Mouse (Mus musculus) forebrain, embryonic 10.5 days (tissue): Measurements from ENCODE around the gene Slfn3. TPM values are rescaled to one million over a fixed set of nuclear protein-coding genes. Genes with fewer than 3 reads are reported as not detected.
"Not testable (repeated sequence)": the region's sequence is repeated elsewhere in the genome, so short reads cannot be mapped to it uniquely, and the experiment has no call there.

ENCODE experiments used
- DNase-seq: peaks from one replicate; pipeline ENCODE4 v3.0.0-alpha.2; 2017; ENCODE audit warnings: low spot score; ENCODE audit errors: extremely low spot score
- H3K27ac ChIP-seq: fragments of 300-500 bp; sonication (generic); 2 replicates; pipeline ENCODE4 v1.5.1; 2016; ENCODE audit warnings: mild to moderate bottlenecking
- H3K27me3 ChIP-seq: fragments of 300-500 bp; sonication (generic); 2 replicates; pipeline ENCODE4 v1.6.1; 2016; ENCODE audit warnings: mild to moderate bottlenecking; ENCODE audit not compliant: poor library complexity, severe bottlenecking
- H3K36me3 ChIP-seq: fragments of 300-500 bp; sonication (generic); replicated peaks from 2 replicates; pipeline ENCODE4 v1.6.1; 2016; ENCODE audit warnings: mild to moderate bottlenecking, moderate library complexity
- H3K4me1 ChIP-seq: fragments of 300-500 bp; sonication (generic); 2 replicates; pipeline ENCODE4 v1.6.1; 2016
- H3K4me3 ChIP-seq: fragments of 300-500 bp; sonication (generic); 2 replicates; pipeline ENCODE4 v1.5.1; 2016; ENCODE audit warnings: mild to moderate bottlenecking, moderate library complexity
- H3K9me3 ChIP-seq: fragments of 300-500 bp; sonication (generic); 2 replicates; pipeline ENCODE4 v1.6.1; 2016; ENCODE audit warnings: mild to moderate bottlenecking, moderate library complexity
- WGBS: fragments of 180-500 bp; shearing (Covaris S2); methylation state at CpG from one replicate; pipeline ENCODE4 v1.1.7; 2016; 5-methylcytosine and 5-hydroxymethylcytosine counted together
- polyA plus RNA-seq: library from polyadenylated mRNA; unstranded; fragments of >200 nt; fragmentation: Nextera tagmentation; extraction: Ambion mirVana; gene quantifications from 2 replicates; pipeline ENCODE4 v1.2.1, GENCODE M21; 2016

Slfn3 gene
- polyA plus RNA-seq: 0.25 and 0.55 TPM in 2 replicates

GRCm38 (mm10) chr11:83191134-83191893, at the start of gene Slfn3:
Gene Slfn3, plus strand, starts transcription at chr11:83191330.
- Histone ChIP-seq H3K36me3 (no peaks in the 10 kb centered on the region), H3K27me3 (no peaks in the 10 kb centered on the region), H3K4me3 (no peak within 1 kb of the TSS), H3K27ac (no peak within 1 kb of the TSS), H3K4me1 (no peaks in the 10 kb centered on the region), H3K9me3 (no peaks in the 10 kb centered on the region)
- DNase-seq: no peak
- WGBS: 80% methylated on average over 12 of the region's 12 CpGs

GRCm38 (mm10) chr11:83148939-83149338, 42.2 kb upstream of the Slfn3 start:
- H3K27ac ChIP-seq: not testable (repeated sequence)

GRCm38 (mm10) chr11:83174948-83175539, 16.1 kb upstream of the Slfn3 start, which contains the start of gene Slfn4:
Gene Slfn4, plus strand, starts transcription at chr11:83175186.
- Histone ChIP-seq H3K36me3 (no peaks in the 10 kb centered on the region), H3K9me3 (no peaks in the 10 kb centered on the region), H3K4me1 (0 out of 2 replicates have a peak, but pooled peaks cover 3% of the 10 kb centered on the region), H3K4me3 (no peak within 1 kb of the TSS), H3K27ac (no peak within 1 kb of the TSS), H3K27me3 (no peaks in the 10 kb centered on the region)
- DNase-seq: no peak
- WGBS: 91% methylated on average over 12 of the region's 12 CpGs

More at GRCm38 (mm10) chr11:83148939-83149338, 42.2 kb upstream of the Slfn3 start:
- not testable (repeated sequence) for H3K9me3 ChIP-seq, H3K27me3 ChIP-seq, H3K4me1 ChIP-seq, H3K4me3 ChIP-seq, H3K36me3 ChIP-seq, DNase-seq
- no CpG with 5 or more reads among the region's 1 CpGs for WGBS

- Histone ChIP-seq H3K4me3 (no peak overlapping the region), H3K27me3 (no peaks in the 10 kb centered on the region), H3K4me1 (no peaks in the 10 kb centered on the region), H3K9me3 (no peaks in the 10 kb centered on the region), H3K27ac (no peak overlapping the region), H3K36me3 (no peaks in the 10 kb centered on the region)
- 63% methylated on average over 3 of the region's 3 CpGs for WGBS
- DNase-seq: no peak
Measured at GRCm38 (mm10) chr11:83192001-83192400, 871 bp downstream of the Slfn3 start.

- Histone ChIP-seq H3K27ac (no peak overlapping the region), H3K9me3 (no peaks in the 10 kb centered on the region), H3K27me3 (no peaks in the 10 kb centered on the region), H3K4me1 (no peaks in the 10 kb centered on the region), H3K36me3 (no peaks in the 10 kb centered on the region), H3K4me3 (no peak overlapping the region)
- DNase-seq: no peak
Measured at GRCm38 (mm10) chr11:83205002-83205401, 13.9 kb downstream of the Slfn3 start.

GRCm38 (mm10) chr11:83216119-83216518, 25.0 kb downstream of the Slfn3 start:
- Histone ChIP-seq H3K9me3 (no peaks in the 10 kb centered on the region), H3K4me3 (no peak overlapping the region), H3K27me3 (no peaks in the 10 kb centered on the region), H3K4me1 (no peaks in the 10 kb centered on the region), H3K27ac (no peak overlapping the region), H3K36me3 (no peaks in the 10 kb centered on the region)
- no peak for DNase-seq
- 88% methylated on average over 1 of the region's 1 CpGs for WGBS

GRCm38 (mm10) chr11:83221328-83221877, 30.3 kb downstream of the Slfn3 start:
- H3K27ac ChIP-seq: no peak overlapping the region
- H3K36me3 ChIP-seq: no peaks in the 10 kb centered on the region
- no peaks in the 10 kb centered on the region for H3K27me3 ChIP-seq
- no peaks in the 10 kb centered on the region for H3K9me3 ChIP-seq
- H3K4me3 ChIP-seq: no peak overlapping the region
- no peaks in the 10 kb centered on the region for H3K4me1 ChIP-seq
- no peak for DNase-seq
- WGBS: 84% methylated on average over 1 of the region's 1 CpGs

GRCm38 (mm10) chr11:83223367-83223766, 32.2 kb downstream of the Slfn3 start:
- no peaks in the 10 kb centered on the region for H3K27me3 ChIP-seq
- H3K4me3 ChIP-seq: no peak overlapping the region
- WGBS: 92% methylated on average over 7 of the region's 7 CpGs
- no peaks in the 10 kb centered on the region for H3K36me3 ChIP-seq
- no peak overlapping the region for H3K27ac ChIP-seq
- DNase-seq: no peak
- no peaks in the 10 kb centered on the region for H3K4me1 ChIP-seq
- H3K9me3 ChIP-seq: no peaks in the 10 kb centered on the region

- not testable (repeated sequence) for H3K4me1 ChIP-seq, DNase-seq, H3K9me3 ChIP-seq, H3K4me3 ChIP-seq, H3K27me3 ChIP-seq, H3K27ac ChIP-seq, H3K36me3 ChIP-seq
- 86% methylated on average over 5 of the region's 5 CpGs for WGBS
Measured at GRCm38 (mm10) chr11:83223793-83224192, 32.7 kb downstream of the Slfn3 start.

- Histone ChIP-seq H3K27me3 (no peaks in the 10 kb centered on the region), H3K9me3 (no peaks in the 10 kb centered on the region), H3K27ac (no peak overlapping the region), H3K36me3 (no peaks in the 10 kb centered on the region), H3K4me3 (no peak overlapping the region), H3K4me1 (no peaks in the 10 kb centered on the region)
- WGBS: 93% methylated on average over 9 of the region's 9 CpGs
- no peak for DNase-seq
Measured at GRCm38 (mm10) chr11:83224217-83224616, 33.1 kb downstream of the Slfn3 start.

- no peaks in the 10 kb centered on the region for H3K9me3 ChIP-seq
- no peak for DNase-seq
- no peaks in the 10 kb centered on the region for H3K4me1 ChIP-seq
- H3K27ac ChIP-seq: no peak overlapping the region
- no peaks in the 10 kb centered on the region for H3K36me3 ChIP-seq
- H3K27me3 ChIP-seq: no peaks in the 10 kb centered on the region
- no peak overlapping the region for H3K4me3 ChIP-seq
- WGBS: 76% methylated on average over 3 of the region's 3 CpGs
Measured at GRCm38 (mm10) chr11:83224750-83225149, 33.6 kb downstream of the Slfn3 start.

GRCm38 (mm10) chr11:83225371-83225960, 34.3 kb downstream of the Slfn3 start:
- Histone ChIP-seq H3K27me3 (no peaks in the 10 kb centered on the region), H3K9me3 (no peaks in the 10 kb centered on the region), H3K4me3 (no peak overlapping the region), H3K4me1 (no peaks in the 10 kb centered on the region), H3K36me3 (no peaks in the 10 kb centered on the region), H3K27ac (no peak overlapping the region)
- WGBS: 91% methylated on average over 9 of the region's 9 CpGs
- no peak for DNase-seq
